Comparison of ENCODE assay signal across 10 mouse cellular contexts in genomic region chr5:44696548-44696947, GRCm38 (mm10).
DNase-seq lines count a peak whose midpoint lies in the region; ATAC-seq and TF ChIP-seq lines count a peak whose summit lies in the region.
"Had no signal": no experiment of that assay in that cellular context is flagged by ENCODE, and none has a peak within 500 bp of the region (broad histone marks: within the 10 kb centered on the region; RNA-seq: fewer than 3 reads in every experiment).

No protein-coding gene starts in this region.

- H3K4me2 ChIP-seq in hindbrain, embryonic 11.5 days (replicated peaks; ENCODE audit: low read depth, low read length), result no peak overlapping the region
- H3K4me2 ChIP-seq in midbrain, embryonic 13.5 days (replicated peaks), result no peak overlapping the region; the same call in 1 of the 2 replicates

- TF ChIP-seq CTCF in brain, embryonic 14.5 days (IDR thresholded peaks at IDR 0.05; ENCODE audit: borderline replicate concordance, extremely low read depth, insufficient read depth, insufficient read length), result no peak

- 78% methylated on average over 7 of the region's 7 CpGs for WGBS in hindbrain, embryonic 11.5 days
- 49% methylated on average over 7 of the region's 7 CpGs for WGBS in midbrain, embryonic 13.5 days

- H3K27ac ChIP-seq in hindbrain, embryonic 11.5 days (ENCODE audit: low read depth, low read length), result no peak overlapping the region
- peak overlapping the region; percentile 67 for H3K27ac ChIP-seq in midbrain, embryonic 13.5 days

- no peaks in the 10 kb centered on the region for H3K27me3 ChIP-seq in hindbrain, embryonic 11.5 days (ENCODE audit: control insufficient read depth, insufficient read depth, low read length)
- H3K27me3 ChIP-seq in midbrain, embryonic 13.5 days, result no peaks in the 10 kb centered on the region

- no peak for TF ChIP-seq POLR2A in brain, embryonic 14.5 days (IDR thresholded peaks at IDR 0.05; ENCODE audit: borderline replicate concordance, extremely low read depth, insufficient read depth, insufficient read length, poor library complexity, severe bottlenecking)

- no peaks in the 10 kb centered on the region for H3K9me3 ChIP-seq in hindbrain, embryonic 11.5 days (ENCODE audit: control insufficient read depth, low read length)
- no peaks in the 10 kb centered on the region for H3K9me3 ChIP-seq in midbrain, embryonic 13.5 days

- H3K36me3 ChIP-seq in hindbrain, embryonic 11.5 days (ENCODE audit: control insufficient read depth, insufficient read depth, low read length), result no peaks in the 10 kb centered on the region
- H3K36me3 ChIP-seq in midbrain, embryonic 13.5 days, result no peaks in the 10 kb centered on the region

- no peak overlapping the region for H3K9ac ChIP-seq in hindbrain, embryonic 11.5 days (ENCODE audit: low read depth, low read length)
- H3K9ac ChIP-seq in midbrain, embryonic 13.5 days (replicated peaks), result no peak overlapping the region

- peak; percentile 44; the same call in 1 of the 2 replicates for ATAC-seq in hindbrain, embryonic 11.5 days (ENCODE audit: low FRiP score)
- peak; percentile 49 for ATAC-seq in midbrain, embryonic 13.5 days

- DNase-seq in embryo, embryonic 11 days, result peak; percentile 20
- DNase-seq in embryo, embryonic 9.5 days (ENCODE audit: extremely low spot score), result no peak
- DNase-seq in brain, embryonic 14.5 days (ENCODE audit: low read depth), result peak; percentile 86
- DNase-seq in hindbrain, embryonic 11.5 days (ENCODE audit: low spot score), result peak; percentile 32
- DNase-seq in frontal cortex, postnatal 25 days (ENCODE audit: low spot score in 2 of 2), result no peak
- DNase-seq in heart, adult 11 months, result no peak
- no peak for DNase-seq in layer of hippocampus, postnatal 25 days (ENCODE audit: extremely low spot score in 1 of 2, low spot score in 1 of 2)
- DNase-seq: adrenal gland, postnatal 14 days; gastrocnemius, postnatal 14 days had no signal

- no peaks in the 10 kb centered on the region for H3K4me1 ChIP-seq in hindbrain, embryonic 11.5 days (replicated peaks; ENCODE audit: control insufficient read depth, insufficient read depth, low read length)
- H3K4me1 ChIP-seq in midbrain, embryonic 13.5 days (replicated peaks), result peaks cover 42% of the 10 kb centered on the region

- H3K4me3 ChIP-seq in hindbrain, embryonic 11.5 days (ENCODE audit: low read depth, low read length), result no peak overlapping the region
- no peak overlapping the region for H3K4me3 ChIP-seq in midbrain, embryonic 13.5 days (replicated peaks)

Comparison
In these comparisons a context has a peak if more than half of its experiments do, and no peak if none do; other contexts are left out.
1. DNase-seq: peak in embryo, embryonic 11 days (single experiment), brain, embryonic 14.5 days (single experiment) and hindbrain, embryonic 11.5 days (single experiment); none in embryo, embryonic 9.5 days (single experiment), frontal cortex, postnatal 25 days (0 of 2), heart, adult 11 months (single experiment) and layer of hippocampus, postnatal 25 days (0 of 2).